Mouse (Mus musculus) embryo, embryonic 10 days (tissue): Measurements from ENCODE around the gene Polr2b.

Experiments
- DNase-seq: peaks from one replicate; pipeline ENCODE4 v3.0.0-alpha.2; 2015; ENCODE audit warnings: low spot score

Gene Polr2b

DNA sequence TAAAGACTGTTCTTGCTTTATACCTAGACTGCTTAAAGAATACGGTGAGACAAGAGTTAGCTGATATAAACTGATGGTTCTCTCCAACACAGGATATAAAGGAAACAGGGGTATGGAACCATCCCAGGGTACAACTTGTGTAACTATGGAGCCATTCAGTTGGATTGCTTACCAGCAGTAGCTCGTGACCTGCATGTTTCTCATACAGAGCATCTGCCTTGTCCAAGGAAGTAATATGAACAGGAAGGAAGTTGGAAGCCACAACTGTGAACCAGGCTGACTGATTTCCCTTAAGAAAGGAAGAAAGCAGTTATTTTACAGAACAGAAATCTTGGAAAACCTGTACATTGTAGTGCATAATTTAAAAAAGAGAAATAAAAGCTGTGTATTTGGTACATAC, 10.5 kb upstream of the Polr2b start:
- no peak for DNase-seq

DNA sequence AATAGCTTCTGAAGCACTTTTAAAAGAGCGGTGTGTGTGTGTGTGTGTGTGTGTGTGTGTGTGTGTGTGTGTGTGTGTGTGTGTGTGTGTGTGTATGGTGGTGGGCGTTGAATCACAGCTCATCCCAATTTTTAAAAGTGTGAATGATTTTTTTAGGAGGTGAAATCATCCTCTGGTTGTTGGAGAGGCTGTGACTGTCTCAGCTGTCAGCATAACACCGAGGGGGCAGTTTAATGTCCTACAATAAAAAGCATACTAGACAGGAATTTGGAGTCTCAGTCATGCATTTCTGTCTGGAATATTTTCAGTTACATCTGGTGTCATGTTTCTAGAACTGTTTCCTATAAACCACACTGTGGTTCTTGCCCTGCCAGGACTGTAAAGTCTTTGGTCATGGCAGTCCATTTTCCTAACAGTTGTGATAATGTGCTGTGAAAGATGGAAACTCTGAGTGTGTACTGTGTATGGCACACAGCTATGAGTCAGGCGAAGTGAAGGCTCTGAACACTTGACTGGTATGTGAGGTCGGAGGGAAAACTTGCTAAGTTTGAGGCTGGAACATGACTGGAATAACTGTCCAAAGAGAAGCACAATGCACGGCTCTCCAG, 8.5 kb upstream of the Polr2b start:
- no peak for DNase-seq

DNA sequence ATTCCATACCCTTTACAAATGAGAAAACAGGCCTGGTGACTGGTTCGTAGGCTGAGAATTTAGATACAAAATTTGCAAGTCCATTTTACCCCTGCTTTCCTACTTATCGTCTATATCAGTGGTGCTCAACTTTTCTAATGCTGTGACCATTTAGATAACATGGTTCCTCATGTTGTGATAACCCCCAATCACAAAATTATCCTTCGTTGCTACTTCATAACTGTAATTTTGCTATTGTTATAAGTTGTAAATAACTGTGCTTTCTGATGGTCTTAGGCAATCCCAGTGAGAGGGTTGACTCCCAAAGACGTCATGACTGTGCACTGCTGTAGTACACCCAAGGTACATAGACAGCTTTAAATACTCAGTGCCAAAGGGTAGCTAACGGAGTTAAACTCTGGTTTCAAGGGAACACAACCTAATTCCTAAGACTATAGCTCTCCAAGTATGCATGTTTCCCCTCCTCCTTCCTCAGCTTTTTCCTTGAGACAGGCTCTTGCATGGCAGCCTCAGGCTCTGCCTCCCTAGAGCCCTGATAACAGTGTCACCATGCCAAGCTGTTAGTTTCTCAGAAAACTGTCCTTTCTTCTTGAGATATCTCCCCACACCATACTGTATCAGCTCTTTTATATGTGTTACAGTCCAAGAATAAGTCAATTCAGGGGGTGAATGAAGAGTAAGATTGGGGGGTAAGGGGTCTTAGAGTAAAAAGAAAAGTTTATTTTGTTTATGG, 2.0 kb upstream of the Polr2b start:
- no peak for DNase-seq

DNA sequence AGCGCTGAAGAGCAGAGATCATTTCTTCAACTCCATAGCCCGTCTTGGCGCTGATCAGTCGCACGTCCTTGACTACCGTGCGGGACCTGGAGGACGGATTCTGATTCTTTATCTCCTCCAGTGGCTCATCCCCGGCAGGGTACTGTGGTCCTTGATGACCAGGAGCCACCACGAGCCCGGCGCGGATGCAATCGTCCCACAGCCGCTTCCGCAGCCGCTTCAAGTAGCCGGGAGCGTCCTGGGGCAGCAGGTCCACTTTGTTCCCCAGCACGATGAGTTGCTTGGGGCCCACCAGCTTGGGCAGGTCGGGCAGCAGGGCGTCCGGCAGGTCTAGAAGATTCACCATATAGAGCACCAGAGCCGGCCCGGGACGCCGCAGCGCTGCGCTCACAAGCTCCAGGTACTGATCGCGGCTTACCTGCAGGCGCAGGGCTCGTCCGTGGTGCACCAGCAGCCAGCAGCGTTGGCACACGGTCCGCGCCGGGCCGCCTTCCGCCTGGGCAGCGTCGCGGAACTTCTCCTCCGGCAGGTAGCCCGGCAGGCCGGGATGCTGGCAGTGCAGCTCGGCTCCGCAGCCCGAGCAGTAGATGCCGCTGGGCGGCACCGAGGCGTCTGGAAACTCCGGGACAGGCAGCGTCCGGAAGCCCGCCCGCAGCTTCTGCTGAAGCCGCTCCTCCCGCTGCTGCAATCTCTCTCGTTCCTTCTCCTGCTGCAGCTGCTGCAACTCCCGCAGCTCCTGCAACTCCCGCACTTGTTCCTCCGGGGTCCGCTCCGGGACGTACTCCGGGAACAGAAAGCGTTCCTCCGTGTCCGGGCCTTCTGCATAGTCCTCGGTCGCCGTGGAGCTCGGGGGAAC, 668 bp upstream of the Polr2b start:
- DNase-seq = peak; percentile 11

DNA sequence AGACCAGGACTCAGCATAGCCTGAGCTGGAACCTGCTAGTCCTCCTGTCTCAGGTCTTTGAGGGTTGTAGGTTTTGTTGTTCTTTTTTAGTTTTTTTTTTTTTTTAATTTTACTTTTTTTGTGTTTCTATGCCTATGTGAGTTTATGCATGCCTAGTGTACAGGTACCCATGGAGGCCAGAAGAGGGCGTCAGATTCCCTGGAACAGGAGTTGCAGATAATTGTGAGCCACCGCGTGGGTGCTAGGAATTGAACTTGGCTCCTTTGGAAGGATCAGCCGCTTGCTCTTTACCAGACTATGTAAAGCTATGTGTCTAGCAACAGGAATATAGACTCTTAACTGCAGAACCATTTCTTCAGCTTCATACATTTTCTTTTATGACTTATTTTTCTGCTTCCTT, 4.3 kb downstream of the Polr2b start:
- no peak for DNase-seq

DNA sequence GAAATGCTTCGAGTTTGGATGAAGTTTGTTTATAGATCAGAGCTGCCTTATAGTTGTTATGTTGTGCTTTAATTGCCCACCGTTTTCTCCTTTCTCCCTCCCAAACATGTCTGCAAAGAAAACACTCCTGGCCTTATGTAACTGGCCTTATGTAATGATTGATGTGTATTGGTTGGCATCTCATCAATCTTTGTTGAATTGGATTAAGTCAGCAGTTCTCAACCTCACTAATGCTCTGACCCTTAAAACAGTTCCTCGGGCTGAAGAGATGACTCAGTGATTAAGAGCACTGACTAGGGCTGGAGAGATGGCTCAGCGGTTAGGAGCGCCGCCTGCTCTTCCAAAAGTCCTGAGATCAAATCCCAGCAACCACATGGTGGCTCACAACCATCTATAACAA, 5.0 kb downstream of the Polr2b start:
- DNase-seq = no peak

DNA sequence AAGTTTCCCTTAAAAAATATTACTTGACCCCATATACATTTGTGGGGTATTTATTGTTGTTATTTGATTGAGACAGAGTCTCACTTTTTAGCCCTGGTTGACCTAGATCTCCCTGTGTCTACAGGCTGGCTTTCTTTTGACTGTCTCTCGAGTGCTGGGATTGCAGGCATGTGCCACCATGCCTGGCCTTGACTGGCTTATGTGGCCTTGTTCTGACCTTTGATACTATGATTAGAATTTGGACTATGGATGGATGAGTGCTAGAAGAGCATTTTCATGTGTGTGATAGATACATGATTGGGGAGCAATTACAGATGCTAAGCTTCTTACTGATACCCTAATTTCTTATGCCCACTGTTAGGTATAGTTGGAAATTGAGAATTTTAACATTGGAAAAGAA, 15.0 kb downstream of the Polr2b start:
- no peak for DNase-seq

DNA sequence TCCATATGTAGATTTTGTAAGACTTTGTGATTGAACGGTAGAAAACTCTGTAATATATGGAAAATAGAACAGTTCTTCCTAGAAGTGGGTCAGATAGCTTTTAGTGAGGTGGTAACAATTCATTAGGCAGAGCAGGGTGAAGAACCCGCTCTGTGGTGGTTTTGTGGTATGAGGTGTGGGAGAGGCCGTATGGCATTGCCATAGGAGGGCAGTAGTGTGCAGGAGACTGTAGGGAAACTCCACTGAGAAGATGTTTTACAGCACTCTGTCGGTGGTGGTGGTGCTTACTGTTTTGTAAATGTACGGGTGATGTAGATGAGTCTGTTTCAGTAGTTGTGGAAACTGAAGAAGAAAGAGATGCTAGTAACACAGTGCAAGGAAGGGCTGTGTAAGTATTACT, 20.2 kb downstream of the Polr2b start:
- no peak for DNase-seq

DNA sequence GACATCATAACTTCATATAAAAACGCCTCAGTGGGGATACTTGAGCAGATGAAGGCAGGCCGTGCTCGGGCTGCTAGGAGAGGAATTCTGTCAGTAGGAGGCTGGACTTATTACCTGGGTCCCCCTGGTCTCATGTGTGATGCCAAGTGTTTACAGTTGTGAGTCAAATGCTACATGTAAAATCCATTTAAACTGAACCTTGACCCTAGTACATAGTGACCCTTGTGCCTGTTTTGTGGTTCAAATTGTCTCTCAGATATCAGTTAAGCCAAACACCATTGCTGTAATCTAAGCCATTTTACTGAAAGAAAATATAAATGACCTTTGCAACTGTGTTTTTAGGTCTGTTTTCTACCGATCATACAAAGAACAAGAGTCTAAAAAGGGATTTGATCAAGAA, 30.1 kb downstream of the Polr2b start:
- no peak for DNase-seq

DNA sequence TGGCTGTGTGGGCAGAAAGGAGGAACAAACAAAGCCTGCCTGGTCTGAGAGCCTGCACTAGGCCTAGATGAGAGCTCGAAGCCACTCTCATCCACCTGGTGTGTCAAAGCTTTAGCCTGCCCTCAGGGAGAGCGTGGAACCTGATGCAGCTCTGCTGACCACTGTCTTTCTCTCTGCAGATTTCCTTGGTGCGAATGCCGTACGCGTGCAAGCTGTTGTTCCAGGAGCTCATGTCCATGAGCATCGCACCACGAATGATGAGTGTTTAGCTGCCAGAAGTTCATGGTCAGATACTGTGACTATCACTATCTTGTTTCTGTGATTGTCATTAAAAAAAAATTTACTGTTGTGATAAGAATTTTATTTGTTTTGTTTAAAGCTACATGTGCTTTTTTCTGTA, 39.0 kb downstream of the Polr2b start:
- no peak for DNase-seq

DNA sequence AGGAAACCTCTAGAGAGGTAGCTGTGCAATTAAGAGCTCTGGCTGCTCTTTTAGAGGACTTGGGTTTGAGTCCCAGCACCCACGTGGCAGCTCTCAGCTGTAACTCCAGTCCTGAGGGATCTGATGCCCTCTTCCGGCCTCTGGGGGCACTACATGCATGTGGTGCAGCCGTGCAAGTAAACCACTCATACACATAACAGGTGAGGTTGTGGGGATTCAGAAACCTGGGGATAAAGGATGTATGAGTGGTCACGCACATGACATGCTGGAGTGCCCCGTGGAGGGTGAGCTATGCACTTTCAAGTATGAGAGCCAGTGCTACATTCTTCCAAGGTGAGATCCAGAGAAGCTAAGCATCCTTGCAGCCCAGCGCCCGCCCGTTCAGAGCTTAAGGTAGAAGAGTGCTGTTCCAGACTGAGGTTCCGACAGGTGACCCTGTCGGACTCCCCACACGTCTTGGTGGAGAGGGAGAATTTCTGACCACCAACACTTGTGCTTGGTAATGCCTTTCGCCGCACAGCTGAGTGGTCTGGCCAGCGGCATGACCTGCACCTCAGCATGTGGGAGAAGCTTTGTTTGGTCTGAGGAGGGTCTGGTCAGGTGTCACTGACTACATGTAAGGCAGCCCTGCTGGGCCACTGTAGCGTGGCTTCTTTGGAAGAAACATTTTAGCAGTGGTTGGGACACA, 40.2 kb downstream of the Polr2b start:
- no peak for DNase-seq

DNA sequence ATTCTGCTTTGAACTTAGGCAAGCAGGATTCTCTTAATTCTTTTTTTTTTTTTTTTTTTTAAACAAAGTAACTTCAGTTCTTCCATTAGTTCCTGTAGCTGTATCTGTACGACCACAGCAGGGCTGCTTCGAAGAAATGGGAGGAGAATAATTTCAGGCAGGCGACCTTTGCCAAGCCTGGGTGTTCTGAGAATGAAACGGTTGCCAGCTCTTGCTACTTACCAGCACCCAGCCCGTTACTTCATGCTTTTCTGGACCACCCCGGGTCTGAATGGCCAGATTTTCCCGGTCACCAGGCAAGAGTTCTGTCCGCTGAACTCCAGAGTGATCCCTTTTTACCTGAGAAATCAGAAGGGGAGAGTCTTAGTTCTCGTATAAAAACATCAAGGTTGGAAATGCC, 41.7 kb downstream of the Polr2b start:
- DNase-seq = no peak

DNA sequence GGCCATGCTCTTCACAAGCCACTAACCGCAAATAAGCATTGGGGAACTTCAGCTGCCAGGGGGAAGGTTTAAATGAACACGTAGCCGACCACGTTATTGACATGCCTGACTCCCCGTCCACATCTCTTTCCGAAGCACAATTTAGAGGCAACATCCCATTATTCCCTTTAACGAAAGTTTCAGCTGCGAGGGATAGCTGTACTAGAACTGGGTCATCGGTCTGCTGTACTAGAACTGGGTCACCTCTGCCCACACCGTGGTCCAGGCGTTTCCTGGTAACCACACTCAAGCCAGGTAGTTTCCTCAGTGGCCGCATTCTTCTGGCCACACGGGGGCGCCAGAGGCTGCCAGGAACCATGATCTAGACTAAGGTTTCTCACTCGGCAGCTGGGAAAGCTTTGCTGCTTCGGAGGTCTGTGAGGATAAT, 44.4 kb downstream of the Polr2b start:
- DNase-seq = peak; percentile 91

DNA sequence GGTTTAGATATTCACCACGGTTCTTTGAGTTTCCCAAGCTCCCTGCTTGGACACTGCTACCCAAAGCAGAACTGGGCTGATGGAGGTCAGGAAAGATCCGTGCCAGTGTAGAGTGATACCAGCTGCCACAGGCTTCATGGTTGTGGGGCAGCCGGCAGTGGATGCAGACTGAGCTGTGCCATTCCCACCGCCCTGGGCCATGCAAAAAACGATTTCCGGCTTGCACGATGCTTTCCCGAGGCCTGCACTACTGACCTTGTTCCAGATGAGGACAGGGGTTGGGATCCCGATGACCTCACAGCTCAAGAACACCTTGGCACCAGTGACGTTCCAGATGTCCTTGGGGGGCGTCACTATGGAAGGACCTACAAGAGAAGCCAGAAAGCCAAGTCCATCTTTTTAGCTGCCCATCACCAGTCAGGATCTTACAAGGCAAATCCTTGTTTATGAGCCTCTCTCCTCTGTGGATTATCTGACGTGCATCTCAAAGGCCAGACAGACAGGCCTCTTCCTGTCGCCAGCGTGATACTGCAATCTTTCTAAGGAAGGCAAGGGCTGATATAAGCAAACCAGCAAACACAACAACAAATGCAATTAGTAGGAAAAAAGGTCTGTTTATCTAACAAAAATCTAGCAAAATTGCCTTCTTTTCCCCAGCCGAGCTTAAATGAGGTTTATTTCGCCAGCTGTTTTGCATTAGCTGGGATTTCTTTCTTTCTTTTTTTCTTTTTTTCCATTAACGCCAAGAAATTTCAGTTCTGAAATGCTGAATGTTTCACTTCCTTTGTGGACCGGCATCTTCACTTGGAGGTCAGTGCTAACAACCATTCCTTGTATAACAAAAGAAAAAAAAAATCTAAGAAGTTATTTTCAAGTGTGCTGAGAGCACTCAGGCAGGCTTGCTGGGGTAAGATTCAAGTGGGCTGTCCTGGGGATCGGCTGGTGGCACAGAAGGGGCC, 45.6 kb downstream of the Polr2b start:
- no peak for DNase-seq

DNA sequence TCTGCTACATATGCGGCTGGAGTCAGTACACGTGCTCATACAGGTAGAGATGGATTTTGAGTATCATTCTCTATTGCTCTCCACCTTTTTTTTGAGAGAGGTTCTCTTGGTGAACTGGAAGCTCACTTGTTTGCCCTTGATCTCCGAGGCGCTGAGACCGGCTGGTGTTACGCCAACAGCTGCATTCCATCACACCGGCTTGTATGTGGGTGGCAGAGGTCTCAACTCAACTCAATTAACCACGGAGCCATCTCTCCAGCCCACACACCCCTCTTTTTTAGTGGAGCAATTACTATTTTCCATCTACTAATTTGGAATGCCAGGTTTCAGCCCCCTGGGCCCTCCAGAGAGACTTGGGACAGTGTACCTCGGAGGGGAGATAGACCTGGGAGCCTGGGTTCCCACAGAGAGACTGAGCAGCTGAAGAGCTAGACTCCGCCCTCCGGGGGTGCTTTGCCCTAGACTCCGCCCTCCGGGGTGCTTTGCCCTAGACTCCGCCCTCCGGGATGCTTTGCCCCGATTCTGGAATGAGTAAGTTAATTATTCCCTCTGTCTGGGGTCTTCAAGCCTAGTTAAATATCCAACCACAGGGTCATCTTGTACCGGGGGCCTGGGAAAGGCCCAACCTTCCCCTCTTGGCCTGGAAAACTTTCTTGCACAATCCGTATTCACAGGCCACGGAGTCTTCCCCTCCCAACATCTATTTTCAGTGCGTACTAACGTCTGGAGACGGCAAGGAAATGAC, 47.6 kb downstream of the Polr2b start:
- DNase-seq = peak; percentile 70

DNA sequence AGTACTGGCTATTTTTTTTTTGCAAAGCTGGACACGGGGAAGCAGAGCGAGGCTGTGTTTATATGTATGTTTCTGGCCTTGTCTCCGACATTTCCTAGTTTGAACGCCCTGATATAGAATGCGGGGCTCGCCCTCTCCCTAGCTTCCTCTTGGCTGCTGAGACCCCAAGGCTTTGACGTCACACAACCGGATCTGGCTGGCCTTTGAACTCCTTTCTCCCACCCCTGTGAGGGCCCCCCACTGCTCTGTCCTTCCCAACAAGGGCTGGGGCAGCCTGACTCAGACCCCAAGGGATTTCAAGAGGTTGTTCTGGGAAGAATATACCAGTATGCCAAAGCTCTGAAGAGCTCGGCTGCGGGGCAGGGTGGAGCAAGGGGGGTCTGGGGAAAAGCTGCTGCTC, 48.4 kb downstream of the Polr2b start:
- DNase-seq = peak; percentile 75

DNA sequence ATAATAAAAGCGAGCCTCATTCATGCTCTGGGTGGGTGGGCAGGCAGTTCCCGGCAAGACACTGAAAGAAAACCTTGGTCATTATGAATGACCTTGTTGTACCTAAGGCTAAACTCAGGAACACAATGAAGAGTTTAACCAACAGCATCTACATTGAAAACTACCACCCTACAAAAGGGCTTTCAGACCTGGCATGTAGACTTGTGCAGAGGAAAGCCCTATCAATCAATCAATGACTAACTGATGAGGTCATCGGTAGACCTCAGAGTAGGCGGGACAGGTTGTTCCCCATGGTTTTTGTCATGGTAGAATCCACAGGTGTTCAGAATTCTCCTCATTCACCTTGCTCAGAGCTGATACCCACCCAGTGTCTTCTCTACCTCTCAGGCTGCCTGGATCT, 50.0 kb downstream of the Polr2b start:
- DNase-seq = no peak

DNA sequence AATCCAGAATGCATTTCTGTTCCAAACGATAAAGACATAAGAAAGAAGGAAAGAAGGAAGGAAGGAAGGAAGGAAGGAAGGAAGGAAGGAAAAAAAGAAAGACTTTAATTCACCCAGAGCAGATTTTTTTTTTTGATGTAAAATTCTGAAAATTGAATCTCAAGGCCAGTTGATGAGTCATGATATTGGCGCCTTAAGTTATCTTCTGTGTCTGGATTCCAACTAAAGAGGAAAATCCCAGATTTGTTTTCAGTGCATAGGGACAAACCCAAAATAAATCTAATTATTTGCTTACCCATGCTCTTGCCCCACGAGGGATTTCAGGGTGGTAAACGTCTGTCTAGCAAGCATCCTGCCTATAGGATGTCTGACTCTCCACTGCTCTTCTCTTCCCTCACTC, 51.1 kb downstream of the Polr2b start:
- no peak for DNase-seq

DNA sequence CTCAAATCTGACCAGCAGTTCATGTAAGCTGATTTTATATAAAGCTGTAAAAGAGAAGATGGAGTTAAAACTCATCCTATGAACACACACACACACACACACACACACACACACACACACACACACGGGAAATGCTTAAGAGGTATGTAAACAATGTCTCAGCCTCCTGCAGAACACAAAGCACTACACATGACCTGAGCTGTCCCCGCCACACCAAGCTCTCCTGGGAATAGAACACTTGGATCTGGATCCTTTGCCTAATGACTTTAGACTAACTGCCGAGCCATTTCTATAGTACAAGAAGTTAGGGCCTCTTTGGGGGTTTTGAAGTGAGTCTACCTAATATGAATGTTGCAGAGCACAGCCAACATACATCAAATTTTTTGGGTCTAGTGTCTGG, 52.2 kb downstream of the Polr2b start:
- DNase-seq = no peak

DNA sequence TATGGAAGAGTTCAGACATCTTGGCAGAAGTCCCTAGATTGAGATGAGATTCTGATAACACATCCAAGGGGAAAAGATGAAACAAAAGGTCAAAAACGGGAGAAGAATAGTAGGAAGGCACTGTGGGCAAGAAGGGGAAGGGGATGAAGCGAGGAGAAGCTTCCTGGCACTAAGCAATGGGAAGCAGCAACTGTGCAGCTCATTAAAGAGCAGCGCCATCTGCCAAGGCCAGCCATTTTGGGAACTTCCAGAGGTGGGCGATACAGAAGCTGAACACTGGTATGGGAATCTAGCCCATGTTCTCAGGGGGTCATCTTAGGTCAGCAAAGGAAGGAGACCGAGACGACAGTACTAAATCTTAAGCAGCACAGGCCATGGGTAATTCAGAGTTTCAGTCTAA, 53.7 kb downstream of the Polr2b start:
- DNase-seq = no peak
